Mouse (Mus musculus) left cerebral cortex, adult 2 months (tissue): Measurements from ENCODE around the gene Sox13. TPM values are rescaled to one million over a fixed set of nuclear protein-coding genes. Genes with fewer than 3 reads are reported as not detected.

ENCODE experiments used
- DNase-seq, 2 experiments: peaks; one replicate each; pipeline ENCODE4 v3.0.0; 2021 to 2022; ENCODE audit warnings: low spot score in 2 of 2, mixed read lengths in 1 of 2; ENCODE audit errors: extremely low spot score in 1 of 2
- H3K27ac ChIP-seq: fragments of 200-600 bp; 2 replicates; pipeline ENCODE4 v1.8.1; 2022
- H3K4me3 ChIP-seq: fragments of 200-600 bp; 2 replicates; pipeline ENCODE4 v1.8.1; 2022
- CTCF ChIP-seq: fragments of 200-600 bp; IDR thresholded peaks from 2 replicates; pipeline ENCODE4 v1.8.1; 2022; ENCODE audit warnings: antibody characterized with exemption, mild to moderate bottlenecking, moderate library complexity
- intact Hi-C: fragments of 180-260 bp; cut with DNase I; formaldehyde crosslinking; loops from one replicate; pipeline ENCODE4 v1.15.1; 2025
- total RNA-seq, 2 experiments: library from RNA; stranded (reverse); gene quantifications; 2 replicates each; pipeline ENCODE4 v1.2.3; 2021

Gene Sox13
- total RNA-seq, 2 experiments from 2014 or later: 8.9 to 9.3 TPM

DNA sequence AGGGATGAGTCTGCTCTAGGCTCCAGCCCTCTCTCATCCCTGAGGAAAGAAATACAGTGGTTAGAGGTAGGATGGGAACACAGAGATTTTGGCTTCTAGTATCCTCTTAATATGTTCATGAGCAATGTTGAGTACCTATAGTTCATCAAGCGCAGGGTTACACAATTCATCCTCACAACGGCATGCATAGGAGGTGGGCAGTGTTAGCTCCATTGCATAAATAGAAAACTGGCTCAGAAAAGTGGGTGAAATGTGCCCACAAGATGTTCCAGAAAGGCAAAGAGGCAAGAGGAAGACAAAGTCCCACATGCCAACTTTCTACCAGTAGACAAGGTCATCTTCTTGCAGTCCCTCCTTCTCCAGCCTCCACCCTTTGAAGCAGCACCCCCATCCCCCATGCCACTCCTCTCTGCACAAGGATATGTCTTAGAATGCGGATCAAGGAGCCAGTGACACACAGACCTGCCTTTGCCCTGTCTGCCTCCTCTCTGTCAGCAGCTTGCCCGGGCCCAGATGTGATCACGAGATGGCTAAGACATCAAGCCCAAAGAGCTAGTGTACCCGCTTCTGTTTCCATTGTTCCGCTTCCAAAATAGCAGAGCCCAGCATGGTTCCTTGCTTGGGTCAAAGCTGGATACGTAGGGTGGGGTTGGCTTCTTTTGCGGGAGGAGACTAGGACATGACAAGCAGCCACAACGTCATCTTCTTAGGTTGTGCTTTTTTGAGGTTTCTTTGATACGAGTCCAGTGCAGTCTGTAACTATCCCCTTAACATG, 91.3 kb downstream of the Sox13 start:
- Histone ChIP-seq H3K4me3 (no peak overlapping the region), H3K27ac (peak overlapping the region; percentile 75)
- intact Hi-C loops: no loop called here
- TF ChIP-seq CTCF: no peak
- no peak for DNase-seq

Other genes with a start within 250 kb of the Sox13 start
- under 1 TPM; 0.37 to 0.72 TPM for gene Golt1a, start 114.6 kb downstream of the Sox13 start, total RNA-seq
- gene Kiss1, start 102.5 kb downstream of the Sox13 start, total RNA-seq: 1 to 10 TPM in 1 of 2 experiments, not detected in 1; 1.6 TPM
- not detected for gene Ren1, start 73.9 kb downstream of the Sox13 start, total RNA-seq
- 10 to 100 TPM; 12.4 to 14.6 TPM for gene Etnk2, start 60.8 kb downstream of the Sox13 start, total RNA-seq
- gene Snrpe, start 185.9 kb upstream of the Sox13 start, total RNA-seq: 10 to 100 TPM; 58.3 to 70.2 TPM
- gene Zbed6, start 236.5 kb upstream of the Sox13 start, total RNA-seq: 1 to 10 TPM; 6.3 to 7.1 TPM
- 10 to 100 TPM; 30.9 to 33.7 TPM for gene Gm38394, start 236.9 kb upstream of the Sox13 start, total RNA-seq